Mouse (Mus musculus) embryonic fibroblast, embryonic 13.5 days (primary cell): ENCODE results near the gene Tuba1c.

ENCODE experiments used
- CTCF ChIP-seq: IDR thresholded peaks from 2 replicates; pipeline ENCODE4 v1.5.1; 2011; ENCODE audit warnings: mild to moderate bottlenecking, control low read depth, low read length, moderate library complexity, borderline replicate concordance; ENCODE audit not compliant: insufficient read depth
- POLR2A ChIP-seq: IDR thresholded peaks from 2 replicates; pipeline ENCODE4 v1.6.1; 2011; ENCODE audit warnings: low read depth, mild to moderate bottlenecking, control low read depth, low read length, moderate library complexity

DNA sequence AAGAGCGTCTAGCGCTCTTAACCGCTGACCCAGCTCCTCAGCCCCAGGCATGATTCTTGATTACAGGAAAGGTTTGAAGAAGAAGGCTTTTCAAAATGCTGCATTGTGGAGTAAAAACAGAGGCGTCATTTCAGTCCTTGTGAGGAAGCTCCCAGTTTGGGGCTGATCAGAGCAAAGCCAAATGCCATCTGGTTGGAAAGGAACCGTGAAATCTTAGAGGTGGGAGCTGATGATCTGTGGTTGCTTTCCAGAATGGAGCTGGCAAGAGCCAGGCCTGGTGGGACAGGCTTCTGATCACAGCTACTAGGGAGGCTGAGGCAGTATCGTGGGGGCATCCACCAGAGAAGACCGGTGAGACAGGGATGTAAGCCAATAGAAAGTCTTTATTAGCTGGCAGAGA lies 32.9 kb upstream of the Tuba1c start:
- TF ChIP-seq POLR2A: no peak
- TF ChIP-seq CTCF: no peak
